Mouse (Mus musculus): ENCODE results near the gene Psme2b. TPM values are rescaled to one million over a fixed set of nuclear protein-coding genes. Genes with fewer than 3 reads are reported as not detected.
"Not testable (repeated sequence)": the region's sequence is repeated elsewhere in the genome, so short reads cannot be mapped to it uniquely, and the experiment has no call there.

Gene Psme2b
- 1.3 and 1.8 TPM in 2 replicates for polyA plus RNA-seq (2016; fragmentation: Nextera tagmentation; extraction: Ambion mirVana)

DNA sequence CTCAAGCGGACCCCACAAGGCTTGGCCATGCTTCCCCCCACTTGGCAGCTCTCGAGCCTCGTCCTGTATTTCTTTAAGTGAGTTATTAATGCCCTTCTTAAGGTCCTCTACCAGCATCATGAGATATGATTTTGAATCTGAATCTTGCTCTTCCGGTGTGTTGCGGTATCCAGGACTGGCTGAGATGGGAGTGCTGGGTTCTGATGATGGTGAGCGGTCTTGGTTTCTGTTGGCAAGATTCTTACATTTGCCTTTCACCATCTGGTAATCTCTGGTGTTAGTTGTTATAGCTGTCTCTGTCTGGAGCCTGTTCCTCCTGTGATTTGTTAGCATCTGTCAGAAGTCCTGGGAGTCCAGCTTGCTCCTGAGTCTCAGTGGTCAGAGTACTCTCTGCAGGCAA, at the start of gene Psme2b:
Gene Psme2b, minus strand, starts transcription at position 101 of the 400 bp plus-strand sequence.
- not testable (repeated sequence) for H3K4me1 ChIP-seq; H3K4me2 ChIP-seq (replicated peaks); H3K4me3 ChIP-seq; ATAC-seq (ENCODE audit: low FRiP score, low read depth); H3K9ac ChIP-seq (replicated peaks); H3K36me3 ChIP-seq; H3K27me3 ChIP-seq; H3K9me3 ChIP-seq; H3K27ac ChIP-seq (replicated peaks)
- WGBS = 93% methylated on average over 6 of the region's 6 CpGs

- H3K36me3 ChIP-seq; H3K4me1 ChIP-seq; H3K4me3 ChIP-seq; H3K9ac ChIP-seq (replicated peaks); H3K27ac ChIP-seq (replicated peaks); H3K9me3 ChIP-seq; ATAC-seq (ENCODE audit: low FRiP score, low read depth); H3K4me2 ChIP-seq (replicated peaks); H3K27me3 ChIP-seq: not testable (repeated sequence)
- 78% methylated on average over 2 of the region's 2 CpGs for WGBS
Measured at GRCm38 (mm10) chr11:48994018-48994417, 48.0 kb upstream of the Psme2b start, which contains the start of gene Tgtp1. Gene Tgtp1, minus strand, starts transcription at chr11:48994172.

GRCm38 (mm10) chr11:48993296-48993695, 47.3 kb upstream of the Psme2b start:
- not testable (repeated sequence) for H3K4me1 ChIP-seq; H3K36me3 ChIP-seq; H3K4me3 ChIP-seq; H3K4me2 ChIP-seq (replicated peaks); H3K27me3 ChIP-seq; ATAC-seq (ENCODE audit: low FRiP score, low read depth); H3K9me3 ChIP-seq; H3K27ac ChIP-seq (replicated peaks); H3K9ac ChIP-seq (replicated peaks)
- 85% methylated on average over 10 of the region's 10 CpGs for WGBS

GRCm38 (mm10) chr11:48991740-48992520, 45.9 kb upstream of the Psme2b start, which contains the start of gene Gm12185:
Gene Gm12185, minus strand, starts transcription at chr11:48992226.
- H3K36me3 ChIP-seq; H3K27ac ChIP-seq (replicated peaks); H3K4me1 ChIP-seq; H3K4me3 ChIP-seq; H3K9ac ChIP-seq (replicated peaks); H3K27me3 ChIP-seq; H3K4me2 ChIP-seq (replicated peaks); H3K9me3 ChIP-seq; ATAC-seq (ENCODE audit: low FRiP score, low read depth): not testable (repeated sequence)
- 70% methylated on average over 4 of the region's 4 CpGs for WGBS

DNA sequence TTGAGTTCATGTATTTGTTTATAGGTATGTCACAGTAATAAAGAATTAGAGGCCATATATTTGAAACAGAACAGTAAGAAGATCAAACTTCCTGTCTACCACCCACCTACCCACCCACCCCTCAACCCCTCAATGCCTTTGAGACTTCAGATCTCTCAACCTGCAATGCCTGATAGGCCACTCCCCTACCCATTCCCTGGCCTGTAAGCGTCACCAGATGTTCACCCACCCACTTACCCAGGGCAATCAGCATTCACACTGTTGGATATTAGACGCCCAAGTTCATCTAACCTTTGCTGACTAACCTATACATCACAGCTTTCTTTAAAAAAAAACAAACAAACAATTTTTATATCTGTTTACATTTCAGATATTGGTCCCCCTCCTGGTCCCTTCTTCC, 44.0 kb upstream of the Psme2b start:
- not testable (repeated sequence) for H3K4me2 ChIP-seq (replicated peaks); H3K4me3 ChIP-seq; H3K9ac ChIP-seq (replicated peaks); H3K27me3 ChIP-seq; H3K27ac ChIP-seq (replicated peaks); H3K36me3 ChIP-seq; ATAC-seq (ENCODE audit: low FRiP score, low read depth); H3K9me3 ChIP-seq; H3K4me1 ChIP-seq
- WGBS = 86% methylated on average over 2 of the region's 2 CpGs

DNA sequence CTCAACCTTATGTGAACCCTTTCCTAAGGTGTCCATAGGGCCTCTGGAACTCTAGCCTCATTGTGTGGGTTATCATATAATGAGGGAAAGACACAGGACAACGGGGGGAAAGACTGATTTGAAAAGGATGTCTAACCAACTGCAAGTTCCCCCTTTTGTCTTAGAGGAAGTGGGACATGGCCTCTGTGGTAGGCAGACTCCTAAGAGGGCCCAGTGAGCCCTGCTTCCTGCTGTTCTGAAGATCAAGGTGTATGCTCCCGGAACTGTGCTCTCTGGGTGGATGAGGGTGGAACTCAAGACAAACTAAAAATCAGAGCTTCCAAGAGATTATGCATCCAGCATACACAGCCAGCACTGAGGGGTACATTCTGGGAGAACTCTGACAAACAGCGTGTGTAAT, 42.2 kb upstream of the Psme2b start:
- 65% methylated on average over 2 of the region's 3 CpGs for WGBS
- H3K9me3 ChIP-seq = not testable (repeated sequence)

DNA sequence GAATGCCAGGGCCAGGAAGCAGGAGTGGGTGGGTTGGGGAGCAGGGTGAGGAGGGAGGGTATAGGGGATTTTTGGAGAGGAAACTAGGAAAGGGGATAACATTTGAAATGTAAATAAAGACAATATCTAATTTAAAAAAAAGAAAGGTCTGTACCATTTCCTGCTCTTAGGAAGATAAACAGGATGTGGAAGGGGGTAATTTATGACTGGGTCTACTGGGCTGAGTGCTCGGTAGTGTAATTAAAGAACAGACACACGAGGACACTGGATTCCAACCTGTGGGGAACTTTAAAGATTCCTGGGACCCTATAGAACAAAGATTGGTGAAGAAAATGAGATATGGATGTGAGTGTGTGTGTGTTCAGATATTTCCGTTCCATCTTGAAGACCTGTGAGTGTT, 36.9 kb upstream of the Psme2b start:
- H3K36me3 ChIP-seq; H3K27me3 ChIP-seq; H3K9ac ChIP-seq (replicated peaks); H3K27ac ChIP-seq (replicated peaks); H3K4me2 ChIP-seq (replicated peaks); H3K4me3 ChIP-seq; H3K9me3 ChIP-seq; H3K4me1 ChIP-seq; ATAC-seq (ENCODE audit: low FRiP score, low read depth): not testable (repeated sequence)
- WGBS = no CpG with 5 or more reads among the region's 3 CpGs

More for the DNA sequence above, 42.2 kb upstream of the Psme2b start:
- H3K27me3 ChIP-seq; H3K4me2 ChIP-seq (replicated peaks); H3K4me3 ChIP-seq; H3K36me3 ChIP-seq; ATAC-seq (ENCODE audit: low FRiP score, low read depth); H3K27ac ChIP-seq (replicated peaks); H3K9ac ChIP-seq (replicated peaks); H3K4me1 ChIP-seq: not testable (repeated sequence)

GRCm38 (mm10) chr11:48980052-48980451, 34.1 kb upstream of the Psme2b start:
- not testable (repeated sequence) for H3K9me3 ChIP-seq; H3K9ac ChIP-seq (replicated peaks); H3K4me1 ChIP-seq; H3K4me2 ChIP-seq (replicated peaks); H3K36me3 ChIP-seq; H3K4me3 ChIP-seq; H3K27ac ChIP-seq (replicated peaks); H3K27me3 ChIP-seq; ATAC-seq (ENCODE audit: low FRiP score, low read depth)
- WGBS = no CpG with 5 or more reads among the region's 5 CpGs

DNA sequence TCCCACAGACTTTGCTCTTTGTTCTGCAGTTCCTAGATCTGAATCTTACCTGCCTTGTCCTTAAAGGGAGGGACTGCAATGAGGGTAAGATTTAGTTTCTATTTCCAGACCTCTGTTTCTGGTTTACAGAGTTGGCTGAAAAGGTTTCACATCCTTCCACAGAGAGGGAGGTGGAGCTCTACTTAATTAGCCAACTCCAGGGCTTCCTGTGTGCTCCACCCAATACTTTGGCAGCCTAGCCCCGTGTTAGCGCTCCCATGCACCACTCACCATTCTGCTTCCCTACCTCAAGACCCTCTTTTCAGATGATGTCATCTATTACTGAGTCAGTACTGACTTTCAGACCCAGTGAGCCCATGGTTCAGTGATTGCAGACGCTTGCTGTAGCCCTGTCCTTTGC, 33.3 kb upstream of the Psme2b start, which contains the start of gene 9930111J21Rik1:
Gene 9930111J21Rik1, minus strand, starts transcription at position 148 of the 400 bp plus-strand sequence.
- not testable (repeated sequence) for ATAC-seq (ENCODE audit: low FRiP score, low read depth); H3K4me3 ChIP-seq; H3K27me3 ChIP-seq; H3K4me2 ChIP-seq (replicated peaks); H3K27ac ChIP-seq (replicated peaks); H3K4me1 ChIP-seq; H3K9me3 ChIP-seq; H3K9ac ChIP-seq (replicated peaks); H3K36me3 ChIP-seq
- no CpG with 5 or more reads among the region's 3 CpGs for WGBS

GRCm38 (mm10) chr11:48978240-48978939, 32.4 kb upstream of the Psme2b start, which contains the start of gene Olfr56:
Gene Olfr56, plus strand, starts transcription at chr11:48978889.
- not testable (repeated sequence) for H3K27ac ChIP-seq (replicated peaks); H3K36me3 ChIP-seq; H3K9ac ChIP-seq (replicated peaks); H3K27me3 ChIP-seq; H3K4me1 ChIP-seq; H3K9me3 ChIP-seq; H3K4me2 ChIP-seq (replicated peaks); ATAC-seq (ENCODE audit: low FRiP score, low read depth); H3K4me3 ChIP-seq
- no CpG with 5 or more reads among the region's 1 CpGs for WGBS

DNA sequence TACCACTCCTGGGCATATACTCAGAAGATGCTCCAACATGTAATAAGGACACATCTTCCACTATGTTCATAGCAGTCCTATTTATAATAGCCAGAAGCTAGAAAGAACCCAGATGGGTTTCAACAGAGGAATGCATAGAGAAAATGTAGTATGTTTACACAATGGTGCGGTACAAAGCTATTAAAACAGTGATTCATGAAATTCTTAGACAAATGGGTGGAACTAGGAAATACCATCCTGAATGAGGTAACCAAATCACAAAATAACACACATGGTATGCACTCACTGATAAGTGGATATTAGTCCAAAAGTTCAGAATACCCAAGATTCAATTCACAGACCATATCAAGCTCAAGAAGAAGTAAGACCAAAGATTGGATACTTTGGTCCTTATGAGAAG, 28.7 kb upstream of the Psme2b start:
- not testable (repeated sequence) for H3K36me3 ChIP-seq; H3K9ac ChIP-seq (replicated peaks); ATAC-seq (ENCODE audit: low FRiP score, low read depth); H3K4me2 ChIP-seq (replicated peaks); H3K27me3 ChIP-seq; H3K4me1 ChIP-seq; H3K27ac ChIP-seq (replicated peaks); H3K4me3 ChIP-seq; H3K9me3 ChIP-seq
- WGBS = no CpG with 5 or more reads among the region's 1 CpGs

- not testable (repeated sequence) for H3K27ac ChIP-seq (replicated peaks)
Measured at GRCm38 (mm10) chr11:48939286-48939685, 6.7 kb downstream of the Psme2b start.

More at GRCm38 (mm10) chr11:48939286-48939685, 6.7 kb downstream of the Psme2b start:
- not testable (repeated sequence) for H3K4me3 ChIP-seq; H3K9me3 ChIP-seq; H3K4me1 ChIP-seq; H3K9ac ChIP-seq (replicated peaks); H3K4me2 ChIP-seq (replicated peaks); H3K27me3 ChIP-seq; ATAC-seq (ENCODE audit: low FRiP score, low read depth); H3K36me3 ChIP-seq
